Mouse (Mus musculus): ENCODE results near the gene Gimap1.

GRCm38 (mm10) chr6:48745959-48746889, 7.4 kb downstream of the Gimap1 start, which contains the start of gene Gimap5:
- TF ChIP-seq MAX (IDR thresholded peaks at IDR 0.05; ENCODE audit: low read depth) (no peak), POLR2AphosphoS2 (IDR thresholded peaks at IDR 0.05; ENCODE audit: insufficient read length, low read depth) (no peak), POLR2A (IDR thresholded peaks at IDR 0.05; ENCODE audit: insufficient read length, low read depth) (no peak), MYOD1 (IDR thresholded peaks at IDR 0.05; ENCODE audit: control insufficient read depth in 1 of 3, insufficient read length in 2 of 3, low read depth in 2 of 3) (no peak), E2F4 (IDR thresholded peaks at IDR 0.05; ENCODE audit: insufficient read depth) (no peak), SRF (IDR thresholded peaks at IDR 0.05; ENCODE audit: control insufficient read depth, insufficient read length, low read depth) (no peak), CEBPB (IDR thresholded peaks at IDR 0.05; ENCODE audit: insufficient read depth, poor library complexity, severe bottlenecking) (no peak), MYOG (IDR thresholded peaks at IDR 0.05; ENCODE audit: control insufficient read depth in 1 of 3, insufficient read depth in 1 of 3, insufficient read length in 2 of 3, low read depth in 2 of 3) (no peak), TCF3 (IDR thresholded peaks at IDR 0.05; ENCODE audit: insufficient read length, low read depth) (no peak), TCF12 (IDR thresholded peaks at IDR 0.05; ENCODE audit: insufficient read depth, poor library complexity, severe bottlenecking) (no peak), REST (IDR thresholded peaks at IDR 0.05; ENCODE audit: insufficient read depth, insufficient read length) (no peak), USF1 (IDR thresholded peaks at IDR 0.05; ENCODE audit: low read depth) (no peak)
